Mouse (Mus musculus) embryo, embryonic 10.5 days (tissue): ENCODE data around the gene Gm20388.
A peak's percentile ranks its signal among the peaks of the same experiment; 100 is the strongest.
"Not testable (repeated sequence)": the region's sequence is repeated elsewhere in the genome, so short reads cannot be mapped to it uniquely, and the experiment has no call there.

Experiments
- DNase-seq: peaks from one replicate; pipeline ENCODE4 v3.0.0-alpha.2; 2015; ENCODE audit warnings: low spot score

The Gm20388 gene

GRCm38 (mm10) chr8:123235520-123236497 is 3325.2 kb downstream of the Gm20388 start, which contains the start of gene Spata2l:
Gene Spata2l, minus strand, starts transcription at chr8:123236233.
- DNase-seq: peak; percentile 91

GRCm38 (mm10) chr8:123239398-123239797 is 3328.8 kb downstream of the Gm20388 start:
- DNase-seq: no peak

GRCm38 (mm10) chr8:123242107-123242923 is 3331.7 kb downstream of the Gm20388 start:
- DNase-seq: no peak

GRCm38 (mm10) chr8:123243053-123243452 is 3332.4 kb downstream of the Gm20388 start:
- no peak for DNase-seq

GRCm38 (mm10) chr8:123244382-123244781 is 3333.7 kb downstream of the Gm20388 start:
- no peak for DNase-seq

- no peak for DNase-seq
These were observed 3334.9 kb downstream of the Gm20388 start for GRCm38 (mm10) chr8:123245543-123245942.

GRCm38 (mm10) chr8:123247748-123248147 is 3337.1 kb downstream of the Gm20388 start:
- DNase-seq: no peak

DNA sequence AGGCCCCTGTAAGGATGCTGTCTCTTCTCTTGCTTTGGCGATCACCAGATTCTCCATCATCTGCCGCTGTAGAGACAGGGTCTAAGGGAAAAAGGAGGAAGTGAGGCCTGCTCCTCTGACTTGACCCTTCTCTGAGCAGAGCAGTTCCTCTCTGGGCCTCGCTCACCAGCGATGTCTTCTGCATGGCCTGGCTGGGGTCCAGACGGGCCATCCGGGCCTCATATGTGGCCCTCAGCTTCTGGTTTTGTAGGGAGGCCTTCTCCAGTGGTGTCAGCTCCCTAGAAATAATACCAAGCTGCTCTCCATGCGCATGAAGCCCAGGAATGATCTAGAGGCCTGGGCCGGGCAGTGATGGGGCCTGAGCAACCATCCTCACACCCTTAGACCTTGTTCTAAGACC is 3338.0 kb downstream of the Gm20388 start:
- DNase-seq: no peak

DNA sequence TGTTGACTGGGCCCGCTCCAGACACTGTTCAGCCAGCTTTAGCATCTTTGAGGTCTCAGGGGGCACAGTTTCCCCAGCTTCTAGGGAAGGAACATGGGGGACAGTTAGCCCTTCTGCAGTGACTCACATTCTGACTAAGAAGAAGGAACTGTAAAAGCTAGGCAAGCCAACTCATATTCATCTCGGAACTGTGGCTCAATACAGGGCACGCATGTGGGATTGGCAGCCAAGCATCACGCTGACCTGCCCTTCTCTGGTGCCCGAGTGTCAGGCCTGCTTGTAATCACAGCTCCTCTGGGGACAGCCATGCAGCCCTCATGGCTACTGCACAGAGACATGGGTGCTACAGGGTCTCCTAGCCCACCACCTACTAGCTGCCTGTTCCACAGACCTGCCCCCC is 3340.3 kb downstream of the Gm20388 start:
- DNase-seq: no peak

GRCm38 (mm10) chr8:123252925-123253324 is 3342.3 kb downstream of the Gm20388 start:
- no peak for DNase-seq

DNA sequence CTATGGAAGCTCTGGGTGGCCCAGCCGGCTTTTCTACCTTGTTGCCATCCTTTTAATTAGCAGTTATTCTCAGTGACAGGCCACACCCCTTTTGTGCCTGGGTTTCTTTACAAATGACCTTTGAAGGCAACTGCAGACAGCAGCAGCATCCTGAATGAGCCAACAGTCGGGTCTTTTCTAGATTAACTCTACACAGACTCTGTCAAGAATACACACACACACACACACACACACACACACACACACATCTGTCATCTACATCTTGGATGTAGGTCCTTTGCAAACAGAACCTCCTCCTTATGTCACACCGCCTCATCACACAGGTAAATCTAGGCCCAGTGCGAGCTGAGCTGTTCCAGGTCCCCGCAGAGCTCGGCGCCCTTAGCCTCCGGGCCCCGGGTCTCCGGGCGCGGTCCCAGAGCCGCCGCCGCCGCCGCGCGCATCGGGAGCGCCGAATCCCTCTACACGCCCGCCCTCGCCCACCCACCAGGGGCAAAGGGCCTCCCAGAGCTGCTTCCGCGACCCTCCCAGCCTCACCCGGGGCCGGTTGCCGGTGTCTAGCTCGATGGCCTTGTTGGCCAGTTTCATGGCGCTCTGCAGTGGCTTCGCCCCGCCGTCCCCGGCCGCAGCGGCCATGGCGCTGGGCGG is 3342.9 kb downstream of the Gm20388 start:
- DNase-seq: peak; percentile 43

DNA sequence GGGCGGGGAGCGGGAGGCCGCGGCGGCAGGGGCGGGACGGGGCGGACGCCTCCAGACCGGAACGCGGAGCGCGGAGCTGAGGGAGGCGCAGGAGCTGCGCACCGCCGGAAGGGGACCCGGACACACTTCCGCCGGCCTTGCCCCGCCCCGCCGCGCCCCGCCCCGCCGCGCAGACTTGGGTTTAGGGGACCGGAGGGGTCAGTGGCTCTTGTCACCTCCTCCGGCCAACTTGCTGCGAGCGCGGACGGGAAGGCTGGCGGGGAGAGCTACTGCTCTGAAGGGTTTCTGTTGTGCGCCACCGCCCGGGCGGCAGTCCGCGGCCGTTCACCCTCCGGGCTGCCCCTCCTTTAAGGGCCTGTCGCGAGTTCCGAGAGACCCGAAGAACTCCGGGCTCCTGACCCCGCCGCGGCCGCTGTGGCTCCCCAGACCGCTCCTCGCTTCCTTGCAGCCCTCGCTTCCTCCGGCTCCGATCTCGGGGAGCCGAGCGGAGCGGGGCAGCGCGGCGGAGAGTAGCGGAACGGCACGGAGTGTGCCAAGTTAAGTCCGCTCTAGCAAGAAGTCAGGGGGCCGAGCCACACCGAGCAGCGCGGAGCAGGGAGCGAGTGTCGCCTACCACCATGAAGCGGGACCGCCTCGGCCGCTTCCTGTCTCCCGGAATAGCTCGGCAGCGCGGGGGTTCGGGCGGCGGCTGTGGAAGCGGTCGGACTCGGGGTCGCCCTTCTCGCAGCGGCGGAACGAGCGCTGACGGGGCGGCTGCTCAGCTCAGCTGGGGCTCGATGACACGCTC is 3343.7 kb downstream of the Gm20388 start, which contains the start of the genes Zfp276 and Vps9d1:
Zfp276 (plus strand) TSS at position 97 of the 787 bp plus-strand sequence.
Vps9d1 (minus strand) TSS at position 250 of the 787 bp plus-strand sequence.
- DNase-seq: peak; percentile 83

- DNase-seq: no peak
These were observed 3344.5 kb downstream of the Gm20388 start for GRCm38 (mm10) chr8:123255170-123255569.

GRCm38 (mm10) chr8:123257114-123257513 is 3346.5 kb downstream of the Gm20388 start:
- no peak for DNase-seq

DNA sequence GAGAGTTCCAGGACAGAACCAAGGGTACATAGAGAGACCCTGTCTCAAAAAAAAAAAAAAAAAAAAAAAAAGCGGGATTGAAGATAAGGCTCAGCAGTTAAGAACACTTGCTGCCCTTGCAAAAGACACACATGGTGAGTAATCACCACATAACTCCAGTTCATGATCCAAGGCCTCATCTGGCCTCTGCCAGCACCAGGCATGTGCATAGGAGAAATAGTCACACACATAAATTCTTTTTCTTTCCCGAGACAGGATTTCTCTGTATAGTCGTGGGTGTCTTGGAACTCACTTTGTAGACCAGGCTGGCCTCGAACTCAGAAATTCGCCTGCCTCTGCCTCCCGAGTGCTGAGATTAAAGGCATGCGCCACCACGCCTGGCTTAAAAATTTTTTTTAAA is 3347.0 kb downstream of the Gm20388 start:
- DNase-seq: not testable (repeated sequence)

DNA sequence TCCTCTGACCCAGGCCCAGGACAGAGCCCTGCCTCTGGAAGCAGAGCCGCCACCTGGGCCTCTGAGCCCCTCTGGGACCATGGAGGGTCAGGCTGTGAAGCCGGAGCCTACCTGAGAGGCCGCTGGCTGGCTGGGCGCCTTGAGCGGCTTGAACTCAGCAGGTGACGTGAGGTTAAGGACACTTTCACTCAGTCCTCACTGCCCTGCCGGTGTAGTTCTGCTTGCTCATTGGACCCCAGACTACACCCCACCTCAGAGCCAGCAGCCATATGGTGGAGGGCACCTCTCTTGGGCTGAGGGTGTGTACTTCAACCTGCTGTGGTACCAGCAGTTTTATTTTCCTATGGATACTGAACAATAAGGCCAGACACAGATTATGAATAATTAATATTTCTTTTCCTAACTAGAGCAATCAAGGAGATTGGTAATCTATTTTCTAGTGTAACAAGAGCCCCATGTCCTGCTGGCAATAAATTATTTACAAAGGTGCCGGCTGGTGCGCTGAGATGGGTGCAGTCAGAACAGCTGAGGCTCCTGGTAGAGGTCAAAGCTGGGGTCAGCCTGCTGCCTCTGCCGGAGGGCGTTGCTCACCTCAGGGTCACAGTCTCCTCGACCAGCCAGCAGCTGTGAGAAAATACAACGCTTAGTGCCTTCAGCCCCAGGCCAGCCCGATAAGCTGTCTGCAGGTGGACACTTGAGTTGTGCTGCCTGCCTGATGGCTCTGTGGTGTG is 3357.4 kb downstream of the Gm20388 start:
- peak; percentile 21 for DNase-seq

GRCm38 (mm10) chr8:123271147-123271546 is 3360.5 kb downstream of the Gm20388 start:
- no peak for DNase-seq

GRCm38 (mm10) chr8:123271901-123272300 is 3361.3 kb downstream of the Gm20388 start:
- no peak for DNase-seq

GRCm38 (mm10) chr8:123274447-123274846 is 3363.8 kb downstream of the Gm20388 start:
- no peak for DNase-seq

- DNase-seq: no peak
These were observed 3364.5 kb downstream of the Gm20388 start for GRCm38 (mm10) chr8:123275096-123275495.
